Mouse (Mus musculus) embryo, embryonic 10 days (tissue): Measurements from ENCODE around the gene Pon1.

Source experiments
- DNase-seq: peaks from one replicate; pipeline ENCODE4 v3.0.0-alpha.2; 2015; ENCODE audit warnings: low spot score

The Pon1 gene

GRCm38 (mm10) chr6:5177967-5178891 lies 15.5 kb downstream of the Pon1 start:
- peak; percentile 43 for DNase-seq

- DNase-seq = no peak
Measured at GRCm38 (mm10) chr6:5174179-5174812, 19.4 kb downstream of the Pon1 start.

GRCm38 (mm10) chr6:5172571-5172970 lies 21.2 kb downstream of the Pon1 start:
- DNase-seq = no peak

GRCm38 (mm10) chr6:5171418-5171817 lies 22.3 kb downstream of the Pon1 start:
- DNase-seq = no peak

GRCm38 (mm10) chr6:5168158-5168557 lies 25.6 kb downstream of the Pon1 start:
- DNase-seq = no peak

GRCm38 (mm10) chr6:5167051-5167677 lies 26.6 kb downstream of the Pon1 start:
- peak; percentile 48 for DNase-seq

GRCm38 (mm10) chr6:5164855-5165254 lies 28.9 kb downstream of the Pon1 start:
- no peak for DNase-seq

- DNase-seq = no peak
Measured at GRCm38 (mm10) chr6:5163507-5164144, 30.1 kb downstream of the Pon1 start.

GRCm38 (mm10) chr6:5162052-5162451 lies 31.7 kb downstream of the Pon1 start:
- DNase-seq = no peak

GRCm38 (mm10) chr6:5159385-5159791 lies 34.4 kb downstream of the Pon1 start:
- no peak for DNase-seq

- no peak for DNase-seq
Measured at GRCm38 (mm10) chr6:5156541-5157425, 37.0 kb downstream of the Pon1 start.

GRCm38 (mm10) chr6:5155313-5155927 lies 38.3 kb downstream of the Pon1 start:
- DNase-seq = no peak

GRCm38 (mm10) chr6:5154786-5155185 lies 39.0 kb downstream of the Pon1 start:
- DNase-seq = no peak

- DNase-seq = no peak
Measured at GRCm38 (mm10) chr6:5152185-5152584, 41.6 kb downstream of the Pon1 start.

GRCm38 (mm10) chr6:5151171-5151570 lies 42.6 kb downstream of the Pon1 start:
- no peak for DNase-seq

GRCm38 (mm10) chr6:5149941-5150340 lies 43.8 kb downstream of the Pon1 start:
- no peak for DNase-seq

GRCm38 (mm10) chr6:5147488-5148142 lies 46.1 kb downstream of the Pon1 start:
- DNase-seq = no peak

- DNase-seq = no peak
Measured at GRCm38 (mm10) chr6:5139666-5140065, 54.1 kb downstream of the Pon1 start.

- DNase-seq = no peak
Measured at GRCm38 (mm10) chr6:5138875-5139631, 54.7 kb downstream of the Pon1 start.

- DNase-seq = no peak
Measured at GRCm38 (mm10) chr6:5136046-5136445, 57.7 kb downstream of the Pon1 start.
